Mouse (Mus musculus) heart, embryonic 13.5 days (tissue): ENCODE measurements around the gene Taok3. TPM values are rescaled to one million over a fixed set of nuclear protein-coding genes. Genes with fewer than 3 reads are reported as not detected.

Experiments
- ATAC-seq: fragments of 200-750 bp; cut with Nextera tagmentation; 2 replicates; pipeline ENCODE4 v1.8.0; 2017; ENCODE audit warnings: moderate TSS enrichment; ENCODE audit not compliant: insufficient number of reproducible peaks, low FRiP score, low TSS enrichment; ENCODE audit errors: extremely low read depth
- H3K27ac ChIP-seq: fragments of 300-500 bp; sonication (generic); replicated peaks from 2 replicates; pipeline ENCODE4 v1.5.1; 2015; ENCODE audit warnings: moderate library complexity, mild to moderate bottlenecking, inconsistent platforms
- H3K27me3 ChIP-seq: fragments of 300-500 bp; sonication (generic); replicated peaks from 2 replicates; pipeline ENCODE4 v1.6.1; 2015; ENCODE audit warnings: mild to moderate bottlenecking, inconsistent platforms
- H3K36me3 ChIP-seq: fragments of 300-500 bp; sonication (generic); 2 replicates; pipeline ENCODE4 v1.6.1; 2015; ENCODE audit warnings: mild to moderate bottlenecking, inconsistent platforms
- H3K4me1 ChIP-seq: fragments of 300-500 bp; sonication (generic); 2 replicates; pipeline ENCODE4 v1.6.1; 2015; ENCODE audit warnings: inconsistent platforms
- H3K4me2 ChIP-seq: fragments of 300-500 bp; sonication (generic); 2 replicates; pipeline ENCODE4 v1.6.1; 2015; ENCODE audit warnings: inconsistent platforms, mild to moderate bottlenecking, moderate library complexity
- H3K4me3 ChIP-seq: fragments of 300-500 bp; sonication (generic); 2 replicates; pipeline ENCODE4 v1.5.1; 2015; ENCODE audit warnings: moderate library complexity, mild to moderate bottlenecking, inconsistent platforms
- H3K9ac ChIP-seq: fragments of 300-500 bp; sonication (generic); 2 replicates; pipeline ENCODE4 v1.6.1; 2015; ENCODE audit warnings: inconsistent platforms, mild to moderate bottlenecking, moderate library complexity
- H3K9me3 ChIP-seq: fragments of 300-500 bp; sonication (generic); 2 replicates; pipeline ENCODE4 v1.6.1; 2016; ENCODE audit warnings: inconsistent platforms
- WGBS: fragments of 180-500 bp; shearing (Covaris S2); methylation state at CpG from one replicate; pipeline ENCODE4 v1.1.7; 2015; ENCODE audit warnings: mixed read lengths; 5-methylcytosine and 5-hydroxymethylcytosine counted together
- polyA plus RNA-seq: library from polyadenylated mRNA; unstranded; fragments of >200 nt; fragmentation: Nextera tagmentation; extraction: Ambion mirVana; gene quantifications from 2 replicates; pipeline ENCODE4 v1.2.1, GENCODE M21; 2015

Taok3 gene
- polyA plus RNA-seq, 1 experiment from 2014 or later = 8.5 TPM

GRCm38 (mm10) chr5:117304947-117305346, 185.0 kb downstream of the Taok3 start:
- no peak overlapping the region for H3K4me3 ChIP-seq
- no peak overlapping the region for H3K9ac ChIP-seq
- ATAC-seq = no peak
- peaks cover 4% of the 10 kb centered on the region; the same call in 1 of the 2 replicates for H3K9me3 ChIP-seq
- no peak overlapping the region for H3K4me2 ChIP-seq
- no peaks in the 10 kb centered on the region for H3K36me3 ChIP-seq
- H3K27ac ChIP-seq = no peak overlapping the region
- WGBS = 66% methylated on average over 7 of the region's 7 CpGs
- peaks cover 17% of the 10 kb centered on the region for H3K4me1 ChIP-seq
- no peaks in the 10 kb centered on the region for H3K27me3 ChIP-seq

- peaks cover 4% of the 10 kb centered on the region; the same call in 1 of the 2 replicates for H3K9me3 ChIP-seq
- no peak overlapping the region for H3K4me2 ChIP-seq
- WGBS = 84% methylated on average over 5 of the region's 5 CpGs
- no peaks in the 10 kb centered on the region for H3K36me3 ChIP-seq
- no peak for ATAC-seq
- H3K4me3 ChIP-seq = no peak overlapping the region
- H3K9ac ChIP-seq = no peak overlapping the region
- peaks cover 17% of the 10 kb centered on the region for H3K4me1 ChIP-seq
- H3K27ac ChIP-seq = no peak overlapping the region
- H3K27me3 ChIP-seq = no peaks in the 10 kb centered on the region; the same call in 1 of the 2 replicates
These were observed 185.8 kb downstream of the Taok3 start for GRCm38 (mm10) chr5:117305754-117306153.

- Histone ChIP-seq H3K9me3 (peaks cover 4% of the 10 kb centered on the region; the same call in 1 of the 2 replicates), H3K36me3 (no peaks in the 10 kb centered on the region), H3K4me3 (no peak overlapping the region), H3K9ac (no peak overlapping the region), H3K27ac (no peak overlapping the region), H3K27me3 (no peaks in the 10 kb centered on the region; the same call in 1 of the 2 replicates), H3K4me1 (peaks cover 17% of the 10 kb centered on the region), H3K4me2 (no peak overlapping the region)
- no peak for ATAC-seq
- 87% methylated on average over 2 of the region's 2 CpGs for WGBS
These were observed 186.9 kb downstream of the Taok3 start for GRCm38 (mm10) chr5:117306826-117307225.

- Histone ChIP-seq H3K4me2 (0 out of 2 replicates have a peak overlapping the region, but pooled peaks have one; percentile 15), H3K9me3 (peaks cover 4% of the 10 kb centered on the region; the same call in 1 of the 2 replicates), H3K4me3 (no peak overlapping the region), H3K27ac (no peak overlapping the region), H3K27me3 (no peaks in the 10 kb centered on the region; the same call in 1 of the 2 replicates), H3K36me3 (no peaks in the 10 kb centered on the region), H3K4me1 (peaks cover 16% of the 10 kb centered on the region), H3K9ac (no peak overlapping the region)
- no peak for ATAC-seq
- 30% methylated on average over 11 of the region's 11 CpGs for WGBS
These were observed 187.8 kb downstream of the Taok3 start for GRCm38 (mm10) chr5:117307699-117308098.

GRCm38 (mm10) chr5:117313420-117313819, 193.5 kb downstream of the Taok3 start:
- Histone ChIP-seq H3K27me3 (no peaks in the 10 kb centered on the region; the same call in 1 of the 2 replicates), H3K9me3 (no peaks in the 10 kb centered on the region), H3K36me3 (no peaks in the 10 kb centered on the region), H3K4me3 (peak overlapping the region; percentile 44), H3K27ac (no peak overlapping the region), H3K4me1 (peaks cover 22% of the 10 kb centered on the region), H3K4me2 (peak overlapping the region; percentile 63), H3K9ac (peak overlapping the region; percentile 33)
- no peak for ATAC-seq
- WGBS = 16% methylated on average over 13 of the region's 14 CpGs

GRCm38 (mm10) chr5:117313909-117314308, 194.0 kb downstream of the Taok3 start:
- Histone ChIP-seq H3K4me2 (peak overlapping the region; percentile 63), H3K4me3 (peak overlapping the region; percentile 44), H3K9me3 (no peaks in the 10 kb centered on the region), H3K27ac (no peak overlapping the region), H3K4me1 (peaks cover 23% of the 10 kb centered on the region), H3K27me3 (no peaks in the 10 kb centered on the region; the same call in 1 of the 2 replicates), H3K36me3 (no peaks in the 10 kb centered on the region), H3K9ac (peak overlapping the region; percentile 33)
- ATAC-seq = no peak
- 30% methylated on average over 10 of the region's 10 CpGs for WGBS

- no peak for ATAC-seq
- H3K4me2 ChIP-seq = peak overlapping the region; percentile 63
These were observed 194.9 kb downstream of the Taok3 start for GRCm38 (mm10) chr5:117314587-117315428.

GRCm38 (mm10) chr5:117318741-117319629, 199.1 kb downstream of the Taok3 start, which contains the start of gene Vsig10:
TSS of gene Vsig10 (plus strand) at chr5:117319083.
- Histone ChIP-seq H3K27me3 (no peaks in the 10 kb centered on the region), H3K4me1 (peaks cover 26% of the 10 kb centered on the region), H3K9me3 (no peaks in the 10 kb centered on the region), H3K4me2 (peak within 1 kb of the TSS; percentile 91), H3K9ac (peak within 1 kb of the TSS; percentile 91), H3K27ac (peak within 1 kb of the TSS; percentile 82), H3K36me3 (peaks cover 2% of the 10 kb centered on the region; the same call in 1 of the 2 replicates), H3K4me3 (peak within 1 kb of the TSS; percentile 88)
- WGBS = under 1% methylated on average over 78 of the region's 81 CpGs
- peak; percentile 30; the same call in 1 of the 2 replicates for ATAC-seq

More at GRCm38 (mm10) chr5:117314587-117315428, 194.9 kb downstream of the Taok3 start:
- 20% methylated on average over 9 of the region's 9 CpGs for WGBS
- peaks cover 23% of the 10 kb centered on the region for H3K4me1 ChIP-seq
- H3K4me3 ChIP-seq = no peak overlapping the region
- H3K9ac ChIP-seq = no peak overlapping the region
- H3K27ac ChIP-seq = no peak overlapping the region
- H3K27me3 ChIP-seq = no peaks in the 10 kb centered on the region; the same call in 1 of the 2 replicates
- H3K9me3 ChIP-seq = no peaks in the 10 kb centered on the region
- no peaks in the 10 kb centered on the region for H3K36me3 ChIP-seq

GRCm38 (mm10) chr5:117323751-117324150, 203.8 kb downstream of the Taok3 start:
- ATAC-seq = no peak
- Histone ChIP-seq H3K27me3 (no peaks in the 10 kb centered on the region), H3K27ac (no peak overlapping the region), H3K9ac (no peak overlapping the region), H3K4me3 (no peak overlapping the region), H3K4me1 (peaks cover 7% of the 10 kb centered on the region), H3K36me3 (peaks cover 19% of the 10 kb centered on the region), H3K4me2 (no peak overlapping the region), H3K9me3 (no peaks in the 10 kb centered on the region)
- 64% methylated on average over 9 of the region's 9 CpGs for WGBS
